Mouse (Mus musculus): ENCODE results near the gene Sp3.
A peak's percentile ranks its signal among the peaks of the same experiment; 100 is the strongest.
"Not testable (repeated sequence)": the region's sequence is repeated elsewhere in the genome, so short reads cannot be mapped to it uniquely, and the experiment has no call there.

The Sp3 gene

DNA sequence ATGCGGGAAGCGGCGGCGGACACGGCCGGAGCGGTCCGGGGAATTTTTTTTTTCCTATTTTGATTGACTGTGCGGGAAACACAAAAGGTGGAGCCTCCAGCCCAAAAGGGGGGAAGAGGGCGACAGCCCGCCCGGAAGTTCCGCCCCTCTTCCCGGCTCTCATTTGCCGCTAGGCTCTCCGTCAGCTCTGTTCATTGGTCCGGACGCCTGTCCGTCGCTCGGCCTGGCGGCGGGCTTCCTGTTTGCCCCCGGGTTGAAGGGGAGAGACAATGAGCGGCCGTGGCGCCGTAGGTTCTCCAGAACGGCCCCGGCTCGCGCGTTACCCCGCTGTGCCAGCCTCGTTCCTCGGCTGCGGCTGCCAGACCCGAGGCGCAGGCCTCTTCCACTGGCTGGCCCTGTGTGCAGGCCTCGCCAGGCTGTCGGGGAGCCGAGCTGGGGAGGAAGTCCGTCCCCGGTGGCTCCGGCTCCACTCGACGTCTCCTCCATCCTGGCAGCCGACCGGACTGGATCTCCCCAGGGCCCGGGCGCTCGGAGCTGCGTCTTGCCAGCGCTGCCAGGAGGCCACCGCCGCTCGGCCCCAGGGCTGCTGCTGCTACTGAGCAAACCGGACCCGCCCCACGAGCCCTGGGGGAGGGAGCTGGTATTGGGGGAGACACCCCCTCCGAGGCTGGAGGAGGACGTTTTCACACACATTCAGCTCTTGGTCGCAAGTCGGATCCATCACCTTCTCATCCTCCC, at the start of gene Sp3:
Gene Sp3, minus strand, starts transcription at position 110 of the 738 bp plus-strand sequence.
- peak; percentile 94 to 95 for DNase-seq (ENCODE audit: low spot score in 2 of 2)

GRCm38 (mm10) chr2:73029846-73030245, 49.6 kb upstream of the Sp3 start:
- no peak for DNase-seq (ENCODE audit: low spot score in 2 of 2)

- no peak for DNase-seq (ENCODE audit: low spot score in 2 of 2)
Observed at GRCm38 (mm10) chr2:73028019-73028418, 47.8 kb upstream of the Sp3 start.

GRCm38 (mm10) chr2:73027126-73027525, 46.9 kb upstream of the Sp3 start:
- DNase-seq (ENCODE audit: low spot score in 2 of 2), result no peak

DNA sequence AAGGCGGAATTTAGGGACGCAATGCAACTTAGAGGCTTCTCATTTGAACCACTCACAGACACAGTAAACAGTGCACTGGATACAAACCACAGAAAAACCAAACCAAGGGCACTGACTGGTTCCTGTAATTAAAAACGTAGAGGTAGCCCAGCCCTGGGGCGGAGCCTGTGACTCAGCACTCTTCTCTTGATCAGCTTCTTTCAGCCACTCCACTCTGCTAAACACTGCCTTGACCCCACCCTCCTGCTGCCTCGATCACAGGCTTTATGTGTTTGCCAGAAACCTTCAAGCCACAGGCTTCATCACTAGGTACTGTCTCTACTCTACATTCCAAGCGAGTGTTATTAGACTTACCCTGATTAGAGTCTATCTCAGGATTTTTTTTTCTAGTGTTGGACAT, 43.6 kb upstream of the Sp3 start:
- DNase-seq (ENCODE audit: low spot score in 2 of 2), result no peak

GRCm38 (mm10) chr2:73021046-73021445, 40.8 kb upstream of the Sp3 start:
- no peak for DNase-seq (ENCODE audit: low spot score in 2 of 2)

DNA sequence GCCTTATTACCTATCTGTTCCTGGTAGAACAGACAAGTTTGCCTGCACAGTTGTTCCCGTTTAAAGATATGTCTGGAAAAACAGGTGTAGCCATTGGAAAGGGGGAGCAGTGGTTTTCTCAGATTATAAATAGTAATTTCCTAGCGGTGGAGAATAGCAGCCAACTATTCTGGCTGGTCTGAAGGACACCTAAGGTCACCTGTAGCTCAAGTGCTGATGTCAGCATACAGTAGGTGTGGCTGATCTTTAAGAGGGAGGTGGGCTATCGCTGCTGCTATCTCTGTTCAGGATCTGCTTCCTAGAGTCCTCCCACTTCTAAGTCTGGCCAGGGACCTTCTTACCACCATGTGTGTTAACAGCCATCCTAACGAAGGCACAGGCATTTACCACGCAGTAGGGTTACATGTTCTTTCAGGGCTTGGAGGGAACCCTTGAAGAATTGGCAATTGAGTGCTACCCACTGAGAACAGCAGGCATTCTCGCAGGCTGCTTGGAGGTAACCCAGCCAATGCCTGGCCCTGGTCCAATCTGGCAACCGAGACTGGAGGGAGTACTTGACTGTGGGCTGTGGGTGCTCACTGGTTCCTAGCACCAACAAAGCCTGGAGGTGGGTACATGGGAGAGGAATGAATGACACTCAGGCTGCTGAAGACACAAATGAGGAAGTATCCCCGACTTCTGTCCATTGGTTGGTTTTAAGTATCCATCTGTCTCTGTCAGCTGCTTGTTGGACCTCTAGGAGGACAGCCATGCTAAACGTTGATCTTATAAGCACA, 39.3 kb upstream of the Sp3 start:
- no peak for DNase-seq (ENCODE audit: low spot score in 2 of 2)

DNA sequence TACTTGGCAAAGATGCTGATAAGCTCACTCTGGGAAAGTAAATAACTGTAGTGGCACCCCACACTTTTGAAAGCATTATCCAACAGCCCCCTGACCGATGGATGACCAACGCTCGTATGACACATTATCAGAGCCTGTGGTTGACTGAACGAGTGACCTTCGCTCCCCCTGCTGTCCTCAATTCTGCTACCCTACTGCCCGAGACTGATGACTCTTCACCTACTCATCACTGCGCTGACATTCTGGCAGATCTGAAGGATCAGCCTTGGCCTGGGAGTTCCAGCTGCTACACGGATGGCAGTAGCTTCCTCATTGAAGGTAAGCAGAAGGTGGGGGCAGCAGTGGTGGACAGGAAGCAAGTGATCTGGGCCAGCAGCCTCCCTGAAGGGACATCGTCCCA, 33.8 kb upstream of the Sp3 start:
- DNase-seq (ENCODE audit: low spot score in 2 of 2), result not testable (repeated sequence)

- DNase-seq (ENCODE audit: low spot score in 2 of 2), result no peak
Observed at GRCm38 (mm10) chr2:73012636-73013035, 32.4 kb upstream of the Sp3 start.

DNA sequence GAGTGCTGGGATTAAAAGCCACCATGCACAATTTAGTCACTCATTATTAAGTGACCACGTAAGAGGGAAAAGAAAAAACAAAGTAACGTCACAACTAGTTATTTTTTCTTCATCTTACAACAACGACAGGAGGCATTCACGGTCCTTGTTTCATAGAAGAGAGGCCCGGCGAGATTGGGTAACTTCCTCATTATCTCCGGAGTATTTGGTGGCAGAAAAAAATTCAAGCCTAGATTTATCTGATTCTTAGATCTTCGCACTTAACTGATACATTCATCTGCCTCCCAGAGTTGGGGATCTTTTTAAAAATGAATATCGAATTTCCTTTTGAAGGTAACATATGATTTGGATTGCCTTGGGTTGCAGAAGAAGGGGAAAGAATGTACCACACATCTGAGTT, 27.2 kb upstream of the Sp3 start:
- DNase-seq (ENCODE audit: low spot score in 2 of 2), result no peak

GRCm38 (mm10) chr2:73005611-73006515, 25.6 kb upstream of the Sp3 start:
- no peak for DNase-seq (ENCODE audit: low spot score in 2 of 2)

DNA sequence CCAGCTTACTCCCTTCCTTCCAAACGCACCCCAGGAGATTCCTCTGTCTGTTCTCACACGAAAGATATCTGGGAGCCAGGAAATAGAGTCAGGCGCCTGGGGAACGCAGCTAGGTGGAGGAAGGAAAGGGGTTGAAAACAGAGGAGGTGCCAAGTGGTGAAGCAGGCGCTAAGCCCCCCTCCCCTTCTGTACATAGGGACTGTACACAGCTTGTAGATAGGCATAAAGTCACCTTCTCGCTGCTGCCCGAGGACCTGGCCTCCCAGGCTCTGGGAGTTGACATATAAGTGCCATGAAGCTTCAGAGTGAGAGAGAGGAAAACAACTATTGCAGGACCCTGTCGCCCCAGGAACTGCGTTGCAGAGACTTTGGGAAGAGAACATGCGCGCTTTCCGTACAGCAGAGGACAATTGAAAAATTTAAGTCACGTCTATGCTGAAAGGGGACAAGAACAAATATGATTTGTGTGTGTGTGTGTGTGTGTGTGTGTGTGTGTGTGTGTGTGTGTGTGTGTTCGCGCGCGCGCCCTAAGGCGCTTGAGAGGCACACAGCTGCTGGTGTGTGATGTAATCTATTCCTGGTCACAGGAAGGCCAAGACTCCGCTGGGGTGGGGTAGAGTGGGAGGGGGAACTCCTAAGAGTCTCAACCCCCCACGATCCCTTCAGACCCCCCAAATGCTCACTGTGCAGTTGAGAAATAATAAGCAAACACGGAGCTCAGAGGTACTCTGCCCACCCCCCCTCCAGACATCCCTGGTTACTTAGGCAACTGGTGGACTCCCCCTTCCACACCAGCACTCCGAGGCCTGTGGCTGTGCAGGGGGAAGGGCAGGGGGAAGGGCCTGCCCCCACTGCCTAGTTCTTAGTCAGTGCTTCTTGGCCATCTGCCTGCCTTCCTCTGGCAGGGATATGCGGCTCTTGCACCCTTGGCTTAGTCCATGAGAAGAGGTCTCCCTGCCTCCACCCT, 23.8 kb upstream of the Sp3 start:
- DNase-seq (ENCODE audit: low spot score in 2 of 2), result peak in 1 of 2 experiments; percentile 26

GRCm38 (mm10) chr2:73003049-73003448, 22.8 kb upstream of the Sp3 start:
- DNase-seq (ENCODE audit: low spot score in 2 of 2), result peak; percentile 50 to 86

DNA sequence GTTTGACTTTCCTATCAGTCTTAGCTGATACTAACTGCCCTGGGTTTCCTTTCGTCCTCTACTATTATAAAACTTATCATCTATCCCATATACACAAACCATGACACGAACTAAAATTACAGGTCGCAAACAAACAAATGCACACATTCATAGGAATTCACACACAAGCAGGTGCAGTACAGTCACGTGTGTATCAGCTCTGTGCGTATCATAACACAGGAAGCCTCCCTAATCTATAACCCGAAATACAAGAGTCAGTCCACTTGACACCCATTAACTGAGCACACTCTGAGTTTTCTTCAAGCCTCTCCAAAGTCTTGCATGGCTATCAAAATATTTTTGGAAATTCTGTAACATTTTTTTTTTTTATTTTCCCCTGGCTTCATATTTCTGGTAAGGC, 22.2 kb upstream of the Sp3 start:
- DNase-seq (ENCODE audit: low spot score in 2 of 2), result no peak

DNA sequence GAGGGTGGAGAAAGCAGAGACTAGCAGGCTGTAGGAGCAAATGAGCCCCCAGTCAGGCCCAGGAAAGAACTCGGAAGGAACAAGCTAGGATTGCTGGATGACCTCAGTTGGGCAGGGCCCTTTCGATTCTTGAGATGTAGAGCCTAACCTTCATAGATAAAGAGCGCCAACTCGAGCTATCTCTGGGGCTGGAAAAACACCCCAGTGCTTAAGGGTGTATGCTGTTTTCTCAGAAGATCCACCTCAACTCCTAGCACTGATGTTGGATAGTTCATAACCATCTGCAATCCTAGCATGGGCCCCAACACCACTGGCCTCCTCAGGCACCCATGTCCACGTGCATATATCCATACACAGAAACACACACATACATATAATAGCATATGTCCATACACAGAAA, 21.7 kb upstream of the Sp3 start:
- no peak for DNase-seq (ENCODE audit: low spot score in 2 of 2)

DNA sequence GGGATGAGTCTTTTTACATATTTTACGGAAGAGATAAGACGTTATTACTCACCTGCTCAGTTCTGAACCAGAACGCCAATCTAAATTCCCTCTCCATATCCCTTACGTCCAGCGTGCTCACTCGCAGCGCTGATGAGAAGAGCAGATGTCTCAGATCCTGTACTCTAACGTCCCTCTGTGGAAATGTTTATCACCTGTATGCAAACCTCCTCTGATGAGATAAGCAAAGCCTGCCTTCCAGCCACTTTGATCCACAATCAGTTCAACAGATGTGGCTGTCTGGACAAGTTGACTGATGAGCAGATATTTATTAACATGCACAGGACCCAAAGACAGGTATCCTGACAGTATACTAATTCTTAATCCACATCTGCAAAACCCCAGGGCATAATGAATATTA, 19.9 kb upstream of the Sp3 start:
- DNase-seq (ENCODE audit: low spot score in 2 of 2), result no peak

GRCm38 (mm10) chr2:72997586-72997985, 17.3 kb upstream of the Sp3 start:
- no peak for DNase-seq (ENCODE audit: low spot score in 2 of 2)

GRCm38 (mm10) chr2:72996808-72997378, 16.6 kb upstream of the Sp3 start:
- DNase-seq (ENCODE audit: low spot score in 2 of 2), result peak; percentile 48 to 70

- peak in 1 of 2 experiments; percentile 26 for DNase-seq (ENCODE audit: low spot score in 2 of 2)
Observed at GRCm38 (mm10) chr2:72995346-72996097, 15.3 kb upstream of the Sp3 start.

- no peak for DNase-seq (ENCODE audit: low spot score in 2 of 2)
Observed at GRCm38 (mm10) chr2:72994165-72994564, 13.9 kb upstream of the Sp3 start.
